Mouse (Mus musculus) adipocyte (in vitro differentiated cells): ENCODE data around the gene Spata46.

Experiments
- DNase-seq: peaks from one replicate; pipeline ENCODE4 v3.0.0-alpha.2; 2016; ENCODE audit warnings: low spot score

Gene Spata46

DNA sequence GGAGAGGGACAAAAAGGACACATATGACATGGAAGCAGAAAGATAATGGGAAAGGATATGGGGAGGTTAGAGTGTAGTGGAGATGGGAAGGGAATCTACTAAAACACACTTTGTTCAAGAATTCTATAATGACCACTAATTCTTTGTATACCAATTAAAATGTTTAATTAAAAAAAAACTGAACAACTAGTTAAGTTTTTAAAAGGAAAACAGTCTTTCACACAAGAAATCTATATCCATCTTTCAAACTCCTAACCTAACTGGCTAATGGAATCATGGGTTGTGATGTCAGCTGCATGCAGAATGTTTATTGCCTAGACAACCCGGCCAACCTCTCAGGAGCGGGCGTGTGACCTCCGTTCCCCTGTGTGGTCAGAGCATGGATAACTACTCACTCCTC lies at the start of gene Spata46:
Gene Spata46, plus strand, starts transcription at position 301 of the 400 bp plus-strand sequence.
- DNase-seq = no peak

DNA sequence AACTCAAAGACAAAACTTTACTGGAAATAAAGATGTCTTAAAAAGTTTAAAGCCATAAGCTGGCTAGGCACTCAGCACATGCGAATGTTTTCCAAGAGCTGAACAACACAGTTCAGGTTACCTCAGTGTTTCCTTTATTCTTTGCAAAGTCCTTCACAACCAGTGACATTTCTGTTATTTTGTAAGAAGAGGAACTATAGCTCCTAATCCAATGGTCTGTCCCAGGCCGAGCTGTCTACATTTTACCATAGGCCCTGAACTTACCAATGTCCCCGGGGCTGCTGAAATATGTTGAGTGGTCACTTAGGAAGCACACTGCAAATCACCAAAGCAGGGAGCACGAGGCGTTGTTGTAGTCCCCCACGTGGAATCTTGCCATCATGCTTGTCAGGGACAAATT lies 38.3 kb upstream of the Spata46 start:
- DNase-seq = no peak

DNA sequence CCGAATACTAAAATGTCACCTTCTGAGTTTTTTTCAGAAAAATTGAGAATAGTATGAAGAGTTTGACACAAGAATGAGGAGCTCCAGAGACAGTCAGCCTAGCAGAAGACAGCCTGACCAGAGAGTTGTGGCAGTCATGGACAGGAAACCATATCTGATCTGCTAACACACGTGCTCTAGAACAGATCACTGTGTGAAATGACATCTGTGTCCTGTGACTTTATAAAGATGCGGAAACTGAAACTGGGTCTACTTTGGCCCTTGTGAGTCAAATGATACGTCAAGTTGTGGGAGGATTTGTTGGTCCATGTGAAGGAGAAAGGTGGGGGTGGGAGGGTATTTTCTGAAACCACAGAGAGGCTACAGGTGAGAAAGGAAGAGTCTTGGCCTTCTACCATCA lies 37.9 kb upstream of the Spata46 start:
- DNase-seq = no peak

DNA sequence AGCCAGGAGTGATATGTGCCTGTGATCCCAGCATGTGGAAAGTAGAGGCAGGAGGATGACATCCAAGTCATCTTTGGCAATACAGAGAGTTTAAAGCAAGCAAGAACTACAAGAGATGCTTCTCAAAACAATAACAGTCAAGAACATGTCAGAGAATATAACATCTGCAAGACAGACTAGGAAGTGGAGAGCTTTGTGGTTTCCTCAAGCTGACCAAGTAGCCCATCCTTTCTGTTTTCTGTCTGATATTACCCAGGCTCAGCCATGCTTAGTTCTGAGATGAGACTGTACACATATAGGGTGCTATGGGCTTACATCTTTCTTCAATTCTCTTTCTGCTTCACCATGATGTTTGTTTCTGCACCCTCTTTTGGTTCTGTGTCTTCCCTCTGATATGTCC lies 35.4 kb upstream of the Spata46 start:
- no peak for DNase-seq

DNA sequence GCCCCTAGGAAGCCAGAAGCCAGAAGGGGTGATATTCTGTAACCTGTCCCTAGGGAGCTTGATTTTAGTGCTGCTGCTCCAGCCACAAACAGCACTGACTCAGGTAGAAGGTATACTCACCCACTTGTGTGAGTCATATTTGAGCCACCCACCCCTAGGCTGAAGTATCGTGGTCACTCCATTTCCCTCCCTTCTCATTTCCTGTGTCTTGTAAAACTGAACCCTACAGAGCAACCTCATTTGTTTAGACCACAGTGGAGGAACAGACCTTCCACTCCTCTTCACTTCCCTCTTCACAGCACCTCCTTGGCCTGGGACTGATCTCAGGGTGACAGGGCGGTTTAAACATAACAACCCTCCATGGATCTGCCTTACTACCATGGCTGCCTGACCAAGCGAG lies 31.6 kb upstream of the Spata46 start, which contains the start of gene Sh2d1b1:
Gene Sh2d1b1, plus strand, starts transcription at position 305 of the 400 bp plus-strand sequence.
- DNase-seq = no peak

- DNase-seq = no peak
Observed at GRCm38 (mm10) chr1:170282415-170283129, 26.0 kb upstream of the Spata46 start.

DNA sequence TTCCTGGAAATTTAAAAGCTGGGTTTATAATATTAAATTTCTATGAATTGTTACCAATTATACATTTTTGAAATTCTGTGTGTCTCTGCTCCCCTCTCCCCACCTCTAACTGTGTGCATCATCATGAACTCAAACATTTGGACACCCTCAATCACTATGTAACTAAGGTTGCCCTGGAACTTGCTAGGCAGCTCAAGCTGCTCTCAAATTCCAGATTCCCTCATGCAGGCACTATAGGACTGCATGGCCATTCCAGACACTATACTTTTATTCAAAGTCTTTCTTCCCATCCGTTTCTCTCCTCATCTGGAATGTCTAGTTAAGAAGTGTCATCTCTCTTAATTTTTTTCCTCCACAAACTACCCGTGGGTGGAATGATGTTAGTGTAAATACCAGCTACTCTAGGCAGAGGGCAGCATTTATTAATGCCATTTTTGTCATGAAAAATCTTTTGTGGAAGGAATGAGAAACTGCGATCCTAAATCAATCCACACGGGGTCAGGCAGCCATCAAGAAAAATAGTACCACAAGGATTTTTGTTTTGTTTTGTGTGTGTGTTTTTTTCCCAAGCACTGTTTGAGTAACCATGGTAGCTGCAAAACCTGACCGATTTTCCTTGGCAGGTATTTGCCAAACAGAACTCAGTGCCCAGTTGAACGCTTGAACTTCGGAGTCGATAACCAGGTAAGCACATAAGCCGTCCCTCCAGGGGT lies 16.2 kb upstream of the Spata46 start:
- peak; percentile 80 for DNase-seq

- no peak for DNase-seq
Observed at GRCm38 (mm10) chr1:170293257-170293656, 15.3 kb upstream of the Spata46 start.

GRCm38 (mm10) chr1:170294786-170295570 lies 13.6 kb upstream of the Spata46 start:
- no peak for DNase-seq

- DNase-seq = no peak
Observed at GRCm38 (mm10) chr1:170299496-170299895, 9.1 kb upstream of the Spata46 start.

- DNase-seq = no peak
Observed at GRCm38 (mm10) chr1:170301686-170302085, 6.9 kb upstream of the Spata46 start.

DNA sequence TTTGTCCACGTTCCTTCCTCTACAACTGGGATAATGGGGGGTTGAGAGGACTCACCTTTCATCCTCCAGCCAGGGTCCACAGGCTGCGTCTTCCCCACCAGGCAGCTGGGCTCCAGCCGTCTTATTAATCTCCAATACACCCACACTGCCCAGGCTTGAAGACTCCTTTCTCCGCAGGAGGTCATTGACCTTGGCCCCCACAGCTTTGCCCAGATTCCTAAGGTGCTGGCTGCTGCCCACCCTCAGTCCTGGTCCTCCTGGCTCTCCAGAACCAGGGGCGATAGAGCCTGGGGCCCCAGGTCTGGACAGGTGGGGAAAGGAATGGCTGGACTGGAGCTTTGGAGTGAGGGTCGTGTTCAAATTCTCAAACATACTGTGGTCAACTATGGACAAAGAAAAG lies 6.1 kb upstream of the Spata46 start:
- DNase-seq = no peak

- no peak for DNase-seq
Observed at GRCm38 (mm10) chr1:170303103-170303502, 5.5 kb upstream of the Spata46 start.

DNA sequence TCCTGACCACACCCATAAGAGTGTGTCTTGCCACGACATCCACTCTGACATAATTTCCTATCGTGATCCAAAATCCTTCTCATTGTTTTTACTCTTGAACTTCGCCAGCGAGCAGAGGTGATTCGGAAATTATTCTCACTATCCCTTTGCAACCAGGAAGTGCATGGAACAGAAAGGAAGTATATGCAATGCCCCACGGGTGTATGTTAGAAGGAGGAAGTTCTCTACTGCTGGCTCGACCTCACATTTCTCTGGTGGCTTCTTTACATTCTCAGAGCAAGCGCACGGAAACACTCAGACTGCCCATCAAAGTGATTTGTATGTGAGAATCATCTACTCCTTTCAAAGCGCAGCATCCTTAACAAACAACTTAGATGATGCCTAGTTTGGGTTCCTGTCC lies 3.6 kb upstream of the Spata46 start:
- no peak for DNase-seq

- DNase-seq = no peak
Observed at GRCm38 (mm10) chr1:170306232-170306631, 2.4 kb upstream of the Spata46 start, which contains the start of gene Gm7694. Gene Gm7694 (minus strand): TSS chr1:170306332.

DNA sequence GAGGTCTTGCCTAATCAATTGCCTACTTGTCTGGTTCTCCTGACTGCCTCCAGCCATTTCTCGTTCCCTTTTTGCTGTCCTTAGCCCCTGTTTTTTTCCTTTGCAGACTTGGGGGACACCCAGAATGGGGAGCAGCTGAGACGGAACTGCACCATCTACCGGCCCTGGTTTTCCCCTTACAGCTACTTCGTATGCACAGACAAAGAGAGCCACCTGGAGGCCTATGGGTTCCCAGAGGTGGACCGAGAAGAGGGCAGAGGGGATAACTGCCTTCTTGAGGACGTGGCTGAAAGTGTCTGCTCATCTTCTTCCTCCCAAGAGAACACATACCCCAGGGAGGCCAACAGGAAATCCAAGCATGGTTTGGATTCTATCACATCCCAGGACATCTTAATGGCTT lies 2.8 kb downstream of the Spata46 start:
- no peak for DNase-seq

- no peak for DNase-seq
Observed at GRCm38 (mm10) chr1:170322046-170322445, 13.4 kb downstream of the Spata46 start.

GRCm38 (mm10) chr1:170323001-170323400 lies 14.4 kb downstream of the Spata46 start:
- no peak for DNase-seq

GRCm38 (mm10) chr1:170324312-170324711 lies 15.7 kb downstream of the Spata46 start:
- DNase-seq = no peak

GRCm38 (mm10) chr1:170325277-170325676 lies 16.7 kb downstream of the Spata46 start:
- DNase-seq = no peak

DNA sequence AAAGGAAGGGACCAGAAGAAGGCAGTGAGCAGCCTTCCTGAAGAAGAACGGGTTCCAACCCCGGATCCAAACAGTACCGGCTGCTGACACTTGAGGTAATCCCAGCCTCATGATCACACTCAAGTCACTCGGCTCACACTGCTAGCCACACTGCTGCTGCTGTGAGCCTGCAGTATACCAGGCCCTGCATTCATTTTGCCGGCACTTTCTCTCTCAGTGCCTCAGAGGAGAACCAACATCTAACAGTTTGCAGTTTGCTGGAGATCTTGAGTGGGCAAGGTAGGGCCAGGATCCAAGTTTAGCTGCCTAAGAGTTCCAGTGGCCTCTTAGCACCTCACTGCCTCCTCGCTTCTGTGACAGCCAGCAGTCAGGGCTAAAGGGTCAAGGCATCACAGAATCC lies 23.3 kb downstream of the Spata46 start:
- no peak for DNase-seq

DNA sequence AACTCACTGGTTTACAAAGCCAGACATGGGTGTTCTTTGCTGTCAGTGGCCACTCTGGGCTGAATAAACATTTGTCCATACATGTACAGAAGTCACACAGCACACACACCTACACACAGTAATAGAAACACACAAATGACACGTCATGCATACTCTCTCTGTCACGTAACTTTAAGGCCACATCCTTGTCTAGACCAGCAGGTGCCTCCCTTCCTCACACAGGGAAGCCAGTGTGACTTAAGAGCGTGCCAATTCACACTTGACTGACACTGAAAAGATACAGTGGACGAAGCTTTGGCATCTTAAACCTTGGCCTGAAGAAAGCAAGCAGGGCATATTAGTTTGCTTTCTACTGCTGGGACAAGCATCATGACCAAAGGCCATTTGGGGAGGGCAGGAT lies 24.2 kb downstream of the Spata46 start:
- DNase-seq = no peak

GRCm38 (mm10) chr1:170339943-170340342 lies 31.3 kb downstream of the Spata46 start:
- DNase-seq = no peak
